Mouse (Mus musculus): ENCODE measurements at regions not wholly inside any gene's neighbourhood (a gene's known extent, or its start where the extent isn't known, plus 50 kb on each side); places are given as distances from the start of the nearest gene placed in this dataset.

DNA sequence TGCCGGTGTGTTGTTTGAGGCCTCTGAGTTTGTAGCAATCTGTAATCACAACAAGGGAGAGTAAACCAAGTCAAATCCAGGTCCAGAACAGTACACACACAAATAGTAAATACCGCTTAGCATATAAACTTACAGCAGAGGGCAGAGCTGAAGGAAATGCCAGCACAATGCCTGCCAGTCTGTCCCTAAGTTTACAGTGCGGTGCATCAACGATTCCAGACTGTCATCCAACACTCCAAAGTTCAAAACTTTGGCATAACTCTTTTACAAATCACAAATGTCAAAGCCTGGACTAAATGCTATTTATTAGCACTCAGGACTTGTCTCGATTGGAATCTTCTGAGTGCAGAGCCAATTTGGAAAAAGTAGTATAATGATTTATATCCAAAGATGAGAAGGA lies 104.7 kb upstream of the Ptpn13 start:
- H3K4me2 ChIP-seq (replicated peaks; ENCODE audit: low read depth, low read length): no peak overlapping the region
- H3K27me3 ChIP-seq (ENCODE audit: insufficient read depth, low read length): no peaks in the 10 kb centered on the region
- no peak overlapping the region for H3K9ac ChIP-seq (replicated peaks; ENCODE audit: low read length)
- no peaks in the 10 kb centered on the region for H3K4me1 ChIP-seq (ENCODE audit: insufficient read depth, low read length)
- H3K9me3 ChIP-seq (ENCODE audit: low read length): no peaks in the 10 kb centered on the region
- ATAC-seq (ENCODE audit: low FRiP score, low TSS enrichment): no peak
- WGBS: 59% methylated on average over 5 of the region's 5 CpGs
- no peak overlapping the region for H3K27ac ChIP-seq (ENCODE audit: low read length)
- no peaks in the 10 kb centered on the region for H3K36me3 ChIP-seq (ENCODE audit: insufficient read depth, low read length)
- H3K4me3 ChIP-seq (ENCODE audit: low read length): no peak overlapping the region

DNA sequence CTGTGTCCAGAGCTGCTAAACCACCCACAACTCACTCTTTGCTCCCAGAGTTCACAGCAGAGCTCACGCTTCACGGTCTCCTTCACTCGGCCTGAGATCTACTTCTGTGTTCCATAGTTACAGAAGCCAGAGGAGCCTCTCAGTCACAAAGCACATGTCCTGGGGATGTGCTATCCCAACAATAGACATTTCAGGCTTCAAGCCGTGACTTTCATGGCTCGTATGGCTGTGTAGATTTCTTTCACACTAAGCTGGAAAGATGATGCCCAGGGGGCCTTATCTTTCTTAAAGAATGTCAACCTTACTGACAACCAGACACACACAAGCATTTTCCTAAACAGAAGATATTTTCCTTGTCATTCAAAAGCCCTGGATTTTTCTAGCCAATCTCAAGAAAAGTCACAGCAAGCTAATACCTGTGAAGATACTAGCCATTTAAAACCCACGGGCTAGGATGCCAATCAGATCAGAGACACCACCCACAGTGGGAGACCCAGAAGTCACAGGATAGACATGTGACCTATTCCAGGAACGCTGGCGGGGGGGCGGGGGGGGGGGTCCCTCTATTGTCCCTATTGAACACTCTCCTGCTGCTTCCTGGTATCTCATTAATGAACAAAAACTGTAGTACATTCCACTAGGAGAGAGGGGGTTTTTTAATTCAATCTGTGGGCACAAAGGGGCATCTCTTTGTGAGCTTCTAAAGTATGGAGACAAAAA lies 98.8 kb upstream of the Mapk10 start:
- no peak overlapping the region for H3K27ac ChIP-seq (ENCODE audit: low read length)
- no peak overlapping the region for H3K9ac ChIP-seq (replicated peaks; ENCODE audit: low read length)
- no peaks in the 10 kb centered on the region for H3K9me3 ChIP-seq (ENCODE audit: low read length)
- no peak overlapping the region for H3K4me3 ChIP-seq (ENCODE audit: low read length)
- H3K36me3 ChIP-seq (ENCODE audit: insufficient read depth, low read length): no peaks in the 10 kb centered on the region
- ATAC-seq (ENCODE audit: low FRiP score, low TSS enrichment): no peak
- no peak overlapping the region for H3K4me2 ChIP-seq (replicated peaks; ENCODE audit: low read depth, low read length)
- no peaks in the 10 kb centered on the region for H3K4me1 ChIP-seq (ENCODE audit: insufficient read depth, low read length)
- no peaks in the 10 kb centered on the region for H3K27me3 ChIP-seq (ENCODE audit: insufficient read depth, low read length)
- WGBS: 54% methylated on average over 9 of the region's 9 CpGs

DNA sequence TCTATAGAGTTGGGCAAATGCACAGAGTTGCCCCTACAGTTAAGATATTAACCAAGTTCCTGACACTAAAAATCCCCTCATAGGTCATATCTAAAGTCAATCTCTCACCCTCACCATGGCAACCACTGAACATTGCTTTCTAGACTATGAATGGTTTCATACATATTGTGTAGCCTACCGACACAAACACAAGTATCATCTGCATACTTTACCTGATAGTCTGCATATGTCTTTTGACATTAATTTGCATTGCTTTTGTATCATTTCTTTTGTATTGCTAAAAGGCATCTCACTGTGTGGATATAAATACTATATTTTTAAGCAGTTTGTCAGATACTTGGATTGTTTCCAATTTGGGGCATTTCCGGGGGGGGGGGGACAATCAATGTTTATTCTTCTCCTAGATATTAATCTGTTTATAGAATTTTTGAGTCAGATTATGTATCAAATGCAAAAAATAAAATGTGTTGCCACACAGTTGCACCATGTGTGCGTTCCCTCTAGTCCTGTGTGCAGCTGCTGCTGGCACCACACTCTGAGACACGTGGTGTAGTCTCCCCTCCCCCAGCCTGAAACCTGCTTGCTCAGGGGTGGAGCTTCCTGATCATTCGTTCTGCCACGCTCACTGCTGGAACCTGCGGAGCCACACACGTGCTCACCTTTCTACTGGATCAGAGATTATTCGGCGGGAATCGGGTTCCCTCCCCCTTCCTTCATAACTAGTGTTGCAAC lies 94.7 kb upstream of the Mapk10 start:
- Histone ChIP-seq H3K27ac (ENCODE audit: low read length) (no peak overlapping the region), H3K4me1 (ENCODE audit: insufficient read depth, low read length) (no peaks in the 10 kb centered on the region), H3K9me3 (ENCODE audit: low read length) (peaks cover 3% of the 10 kb centered on the region; the same call in 1 of the 2 replicates), H3K9ac (replicated peaks; ENCODE audit: low read length) (no peak overlapping the region), H3K27me3 (ENCODE audit: insufficient read depth, low read length) (no peaks in the 10 kb centered on the region), H3K4me3 (ENCODE audit: low read length) (no peak overlapping the region), H3K36me3 (ENCODE audit: insufficient read depth, low read length) (no peaks in the 10 kb centered on the region), H3K4me2 (replicated peaks; ENCODE audit: low read depth, low read length) (no peak overlapping the region)
- no peak for ATAC-seq (ENCODE audit: low FRiP score, low TSS enrichment)
- WGBS: 78% methylated on average over 11 of the region's 11 CpGs

DNA sequence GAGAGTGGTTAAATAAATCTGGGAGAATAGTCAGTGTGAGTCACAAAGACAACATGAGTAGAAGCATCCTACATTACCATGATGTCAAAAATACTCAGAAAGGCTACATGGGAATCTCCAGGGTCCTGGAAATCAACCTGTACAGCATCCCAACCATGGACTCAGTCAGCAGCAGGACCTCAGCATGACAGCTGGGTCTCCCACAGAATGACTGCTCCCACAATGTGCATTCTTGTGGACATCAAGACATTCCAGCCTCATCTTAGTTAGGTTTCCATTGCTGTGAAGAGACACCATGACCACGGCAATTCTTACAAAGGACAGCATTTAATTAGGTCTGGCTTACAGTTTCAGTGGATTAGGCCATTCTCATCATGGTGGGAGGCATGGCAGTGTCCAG lies 93.8 kb upstream of the Mapk10 start:
- no peak for ATAC-seq (ENCODE audit: low FRiP score, low TSS enrichment)
- Histone ChIP-seq H3K4me3 (ENCODE audit: low read length) (no peak overlapping the region), H3K4me2 (replicated peaks; ENCODE audit: low read depth, low read length) (no peak overlapping the region), H3K9me3 (ENCODE audit: low read length) (peaks cover 3% of the 10 kb centered on the region; the same call in 1 of the 2 replicates), H3K27me3 (ENCODE audit: insufficient read depth, low read length) (no peaks in the 10 kb centered on the region), H3K9ac (replicated peaks; ENCODE audit: low read length) (no peak overlapping the region), H3K4me1 (ENCODE audit: insufficient read depth, low read length) (no peaks in the 10 kb centered on the region), H3K27ac (ENCODE audit: low read length) (no peak overlapping the region), H3K36me3 (ENCODE audit: insufficient read depth, low read length) (no peaks in the 10 kb centered on the region)
- 90% methylated on average over 1 of the region's 1 CpGs for WGBS

DNA sequence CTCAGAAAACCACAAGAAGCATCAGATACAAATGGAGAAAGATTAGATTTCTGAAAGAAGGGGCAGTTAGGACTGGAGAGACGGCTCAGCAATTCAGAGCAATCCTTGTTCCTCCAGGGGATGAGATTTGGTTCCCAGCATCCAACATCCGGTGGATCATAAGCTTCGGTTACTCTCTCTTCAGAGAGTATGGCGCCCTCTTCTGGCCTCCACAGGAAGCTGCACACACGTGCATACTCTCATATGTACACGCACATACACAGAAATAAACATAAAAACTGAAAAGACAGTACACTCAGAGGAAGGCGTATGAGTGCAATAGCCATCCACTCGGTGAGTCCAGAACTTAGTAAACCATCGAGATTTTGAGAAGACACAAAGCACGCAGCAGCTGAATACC lies 91.6 kb upstream of the Mapk10 start:
- Histone ChIP-seq H3K4me2 (replicated peaks; ENCODE audit: low read depth, low read length) (no peak overlapping the region), H3K27me3 (ENCODE audit: insufficient read depth, low read length) (no peaks in the 10 kb centered on the region), H3K9ac (replicated peaks; ENCODE audit: low read length) (no peak overlapping the region), H3K4me1 (ENCODE audit: insufficient read depth, low read length) (no peaks in the 10 kb centered on the region), H3K27ac (ENCODE audit: low read length) (no peak overlapping the region), H3K9me3 (ENCODE audit: low read length) (peaks cover 3% of the 10 kb centered on the region; the same call in 1 of the 2 replicates), H3K36me3 (ENCODE audit: insufficient read depth, low read length) (no peaks in the 10 kb centered on the region), H3K4me3 (ENCODE audit: low read length) (no peak overlapping the region)
- WGBS: 93% methylated on average over 10 of the region's 10 CpGs
- no peak for ATAC-seq (ENCODE audit: low FRiP score, low TSS enrichment)

DNA sequence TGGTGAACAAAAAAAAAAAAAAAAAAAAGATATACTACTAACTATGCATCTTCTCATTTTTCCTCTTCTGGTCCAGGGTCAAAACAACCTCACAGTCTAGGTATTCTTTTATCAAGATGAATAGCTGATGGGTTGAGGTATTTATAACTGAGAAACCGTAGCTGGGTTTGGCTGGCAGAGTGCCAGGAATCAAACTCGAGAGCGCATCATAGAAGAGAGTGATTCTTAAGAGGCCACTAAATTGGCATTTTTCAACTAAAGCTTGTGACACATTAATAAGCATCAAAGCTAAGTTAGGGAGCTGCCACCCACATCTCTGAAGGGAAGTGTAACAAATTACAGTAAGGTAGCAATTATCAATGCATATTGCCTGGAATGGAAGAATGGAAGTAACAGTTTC lies 90.2 kb upstream of the Mapk10 start:
- no peak overlapping the region for H3K27ac ChIP-seq (ENCODE audit: low read length)
- no peaks in the 10 kb centered on the region for H3K4me1 ChIP-seq (ENCODE audit: insufficient read depth, low read length)
- ATAC-seq (ENCODE audit: low FRiP score, low TSS enrichment): no peak
- WGBS: 51% methylated on average over 3 of the region's 3 CpGs
- H3K4me3 ChIP-seq (ENCODE audit: low read length): no peak overlapping the region
- peaks cover 3% of the 10 kb centered on the region; the same call in 1 of the 2 replicates for H3K9me3 ChIP-seq (ENCODE audit: low read length)
- no peaks in the 10 kb centered on the region for H3K27me3 ChIP-seq (ENCODE audit: insufficient read depth, low read length)
- no peak overlapping the region for H3K9ac ChIP-seq (replicated peaks; ENCODE audit: low read length)
- no peak overlapping the region for H3K4me2 ChIP-seq (replicated peaks; ENCODE audit: low read depth, low read length)
- H3K36me3 ChIP-seq (ENCODE audit: insufficient read depth, low read length): no peaks in the 10 kb centered on the region

DNA sequence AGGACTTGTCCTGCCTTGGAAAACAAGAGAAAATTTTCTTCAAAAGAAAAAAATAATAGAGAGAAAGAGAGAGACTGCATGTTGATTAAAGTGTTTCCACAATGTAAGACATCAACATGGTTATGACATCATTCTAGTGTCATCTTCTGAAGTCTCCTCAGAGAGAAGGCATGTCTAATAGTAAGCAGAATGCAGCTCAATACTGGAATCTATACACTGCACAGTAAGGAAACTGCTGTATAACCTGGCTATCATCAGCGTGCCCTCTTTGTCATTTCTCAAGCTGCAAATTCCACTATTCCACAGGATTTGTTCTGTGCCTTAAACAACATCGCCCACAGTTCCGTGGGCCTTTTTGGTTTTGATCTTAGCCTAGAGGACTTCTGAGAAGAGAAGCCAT lies 82.8 kb upstream of the Mapk10 start:
- no peak overlapping the region for H3K4me2 ChIP-seq (replicated peaks; ENCODE audit: low read depth, low read length)
- H3K4me3 ChIP-seq (ENCODE audit: low read length): no peak overlapping the region
- 94% methylated on average over 3 of the region's 3 CpGs for WGBS
- no peaks in the 10 kb centered on the region for H3K4me1 ChIP-seq (ENCODE audit: insufficient read depth, low read length)
- H3K27ac ChIP-seq (ENCODE audit: low read length): no peak overlapping the region
- no peaks in the 10 kb centered on the region for H3K36me3 ChIP-seq (ENCODE audit: insufficient read depth, low read length)
- H3K27me3 ChIP-seq (ENCODE audit: insufficient read depth, low read length): no peaks in the 10 kb centered on the region
- ATAC-seq (ENCODE audit: low FRiP score, low TSS enrichment): no peak
- H3K9me3 ChIP-seq (ENCODE audit: low read length): no peaks in the 10 kb centered on the region
- no peak overlapping the region for H3K9ac ChIP-seq (replicated peaks; ENCODE audit: low read length)

DNA sequence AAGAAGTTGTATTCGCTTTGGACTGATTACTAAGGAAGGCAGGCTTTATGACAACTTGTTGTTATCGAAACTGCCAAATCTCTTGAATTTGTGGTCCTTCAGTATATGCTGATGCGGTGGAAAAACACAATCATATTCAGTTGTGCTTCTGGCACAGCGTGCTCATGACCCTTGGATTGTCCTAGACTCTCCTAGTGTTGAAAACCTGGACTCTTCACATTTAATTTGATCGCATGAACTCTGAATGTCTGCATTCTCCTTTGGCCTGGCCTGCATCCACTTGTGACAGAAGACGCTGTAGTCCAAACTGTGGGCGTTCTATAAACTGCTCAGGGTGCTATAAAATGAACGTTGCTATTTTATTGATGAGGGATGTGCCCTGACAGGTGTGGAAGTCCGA lies 80.6 kb upstream of the Mapk10 start:
- no peak for ATAC-seq (ENCODE audit: low FRiP score, low TSS enrichment)
- Histone ChIP-seq H3K9me3 (ENCODE audit: low read length) (no peaks in the 10 kb centered on the region), H3K4me3 (ENCODE audit: low read length) (no peak overlapping the region), H3K27me3 (ENCODE audit: insufficient read depth, low read length) (no peaks in the 10 kb centered on the region), H3K36me3 (ENCODE audit: insufficient read depth, low read length) (no peaks in the 10 kb centered on the region), H3K4me2 (replicated peaks; ENCODE audit: low read depth, low read length) (no peak overlapping the region), H3K9ac (replicated peaks; ENCODE audit: low read length) (no peak overlapping the region), H3K4me1 (ENCODE audit: insufficient read depth, low read length) (no peaks in the 10 kb centered on the region), H3K27ac (ENCODE audit: low read length) (no peak overlapping the region)
- 80% methylated on average over 9 of the region's 9 CpGs for WGBS

DNA sequence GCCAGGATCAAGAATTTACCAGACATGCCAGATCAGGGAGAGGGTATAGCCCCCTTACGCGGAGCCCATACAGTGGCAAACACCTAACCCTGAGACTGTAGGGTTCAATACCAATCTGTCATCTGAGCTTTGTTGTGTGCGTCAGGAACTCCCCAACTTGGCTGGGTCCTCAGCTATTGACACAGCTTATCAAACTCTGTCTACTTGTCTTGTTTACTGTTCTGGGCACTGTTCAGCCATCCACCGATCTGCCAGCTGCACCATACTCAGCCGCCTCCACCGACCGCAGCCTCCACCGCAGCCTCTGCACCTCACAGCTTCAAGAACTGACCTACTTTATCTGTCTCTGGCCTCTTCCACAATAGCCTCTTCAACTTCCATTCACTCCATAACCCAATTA lies 80.1 kb upstream of the Mapk10 start:
- H3K4me2 ChIP-seq (replicated peaks; ENCODE audit: low read depth, low read length): no peak overlapping the region
- H3K36me3 ChIP-seq (ENCODE audit: insufficient read depth, low read length): no peaks in the 10 kb centered on the region
- H3K9ac ChIP-seq (replicated peaks; ENCODE audit: low read length): no peak overlapping the region
- H3K27me3 ChIP-seq (ENCODE audit: insufficient read depth, low read length): no peaks in the 10 kb centered on the region
- no peak overlapping the region for H3K27ac ChIP-seq (ENCODE audit: low read length)
- no peak for ATAC-seq (ENCODE audit: low FRiP score, low TSS enrichment)
- H3K4me3 ChIP-seq (ENCODE audit: low read length): no peak overlapping the region
- WGBS: 83% methylated on average over 8 of the region's 8 CpGs
- H3K4me1 ChIP-seq (ENCODE audit: insufficient read depth, low read length): no peaks in the 10 kb centered on the region
- no peaks in the 10 kb centered on the region for H3K9me3 ChIP-seq (ENCODE audit: low read length)

DNA sequence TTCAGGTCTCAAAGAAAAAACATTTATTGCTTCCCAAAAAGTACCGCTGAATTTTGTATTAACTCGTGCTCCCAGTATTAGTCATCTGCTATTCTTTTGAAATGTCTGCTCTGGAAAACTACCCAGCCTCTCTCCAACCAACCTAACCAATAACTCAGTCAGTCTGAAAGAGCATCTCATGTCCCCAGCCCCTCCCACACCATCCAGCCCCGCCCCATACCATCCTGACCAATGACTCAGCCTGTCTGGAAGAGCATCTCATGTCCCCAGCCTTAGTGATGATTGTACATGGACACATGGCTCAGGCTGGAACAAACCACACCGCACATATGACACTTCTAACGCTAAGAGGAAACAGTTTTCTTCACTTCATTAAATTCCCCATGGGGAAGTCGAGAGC lies 58.1 kb upstream of the Mapk10 start:
- H3K9ac ChIP-seq (replicated peaks; ENCODE audit: low read length): no peak overlapping the region
- ATAC-seq (ENCODE audit: low FRiP score, low TSS enrichment): no peak
- H3K4me2 ChIP-seq (replicated peaks; ENCODE audit: low read depth, low read length): no peak overlapping the region
- WGBS: 83% methylated on average over 6 of the region's 6 CpGs
- no peaks in the 10 kb centered on the region for H3K27me3 ChIP-seq (ENCODE audit: insufficient read depth, low read length)
- H3K9me3 ChIP-seq (ENCODE audit: low read length): no peaks in the 10 kb centered on the region
- H3K27ac ChIP-seq (ENCODE audit: low read length): no peak overlapping the region
- H3K36me3 ChIP-seq (ENCODE audit: insufficient read depth, low read length): no peaks in the 10 kb centered on the region
- no peak overlapping the region for H3K4me3 ChIP-seq (ENCODE audit: low read length)
- H3K4me1 ChIP-seq (ENCODE audit: insufficient read depth, low read length): no peaks in the 10 kb centered on the region
